Mouse (Mus musculus) bone marrow, adult 2 months (tissue): ENCODE data around the gene Nav2. TPM values are rescaled to one million over a fixed set of nuclear protein-coding genes. Genes with fewer than 3 reads are reported as not detected.

Source experiments
- H3K27ac ChIP-seq: fragments of 200-500 bp; 2 replicates; pipeline ENCODE4 v1.5.1; 2012; ENCODE audit warnings: low read depth, mild to moderate bottlenecking, control low read depth, inconsistent platforms, low read length; ENCODE audit not compliant: control insufficient read depth, poor library complexity, insufficient read depth
- H3K4me1 ChIP-seq: fragments of 200-500 bp; 2 replicates; pipeline ENCODE4 v1.6.1; 2011; ENCODE audit warnings: low read length; ENCODE audit not compliant: control insufficient read depth, insufficient read depth
- H3K4me3 ChIP-seq: fragments of 200-500 bp; replicated peaks from 2 replicates; pipeline ENCODE3; 2011; ENCODE audit warnings: mild to moderate bottlenecking, low read depth, low read length, control low read depth; ENCODE audit not compliant: control insufficient read depth
- CTCF ChIP-seq: fragments of 200-500 bp; IDR thresholded peaks from 2 replicates; pipeline ENCODE4 v1.5.1; 2011; ENCODE audit warnings: low read length, control low read depth; ENCODE audit not compliant: control insufficient read depth, insufficient read depth
- POLR2A ChIP-seq: fragments of 200-500 bp; IDR thresholded peaks from 2 replicates; pipeline ENCODE4 v1.6.1; 2011; ENCODE audit warnings: low read depth, mild to moderate bottlenecking, control low read depth, low read length, borderline replicate concordance; ENCODE audit not compliant: control insufficient read depth
- WGBS: fragments of 180-500 bp; shearing (Covaris S2); methylation state at CpG from one replicate; pipeline ENCODE4 v1.1.7; 2018; 5-methylcytosine and 5-hydroxymethylcytosine counted together
- polyA plus RNA-seq: library from polyadenylated mRNA; stranded (reverse); fragments of >200 nt; gene quantifications from 2 replicates; pipeline ENCODE4 v1.2.4, GENCODE M21; 2011; ENCODE audit warnings: low replicate concordance; ENCODE audit not compliant: missing spikeins, insufficient read depth, insufficient read length

Gene Nav2
- polyA plus RNA-seq, 1 experiment = 8.5 TPM

- WGBS = 57% methylated on average over 15 of the region's 15 CpGs
- no peak overlapping the region for H3K27ac ChIP-seq
- TF ChIP-seq POLR2A = no peak
- no peak for TF ChIP-seq CTCF
- H3K4me1 ChIP-seq = no peaks in the 10 kb centered on the region
- H3K4me3 ChIP-seq = no peak overlapping the region
These were observed 179.8 kb downstream of the Nav2 start for GRCm38 (mm10) chr7:49088198-49088912.

DNA sequence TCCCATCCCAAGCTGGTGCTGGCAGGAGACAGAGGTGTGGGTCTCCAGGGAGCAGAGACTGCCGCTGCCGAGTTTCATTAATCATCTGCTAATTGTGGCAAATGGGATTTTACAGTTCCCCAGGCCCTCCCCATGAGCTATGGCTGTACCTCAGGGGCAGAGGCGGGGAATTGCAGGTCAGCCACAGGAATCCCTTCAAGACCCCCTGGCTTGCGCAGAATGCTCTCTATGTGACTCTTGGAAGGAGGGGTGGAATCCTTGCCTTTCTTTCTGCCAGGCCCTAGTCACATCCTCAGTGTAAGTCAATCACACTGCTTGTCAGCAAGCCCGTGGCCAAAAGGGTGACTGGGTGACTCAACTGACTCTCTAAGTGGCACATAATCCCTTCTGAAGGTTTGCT lies 182.9 kb downstream of the Nav2 start:
- 46% methylated on average over 5 of the region's 5 CpGs for WGBS
- TF ChIP-seq POLR2A (no peak), CTCF (no peak)
- Histone ChIP-seq H3K4me1 (no peaks in the 10 kb centered on the region), H3K27ac (no peak overlapping the region), H3K4me3 (no peak overlapping the region)

GRCm38 (mm10) chr7:49091921-49092320 lies 183.4 kb downstream of the Nav2 start:
- H3K4me1 ChIP-seq = no peaks in the 10 kb centered on the region
- no peak overlapping the region for H3K27ac ChIP-seq
- no peak overlapping the region for H3K4me3 ChIP-seq
- WGBS = 55% methylated on average over 5 of the region's 5 CpGs
- TF ChIP-seq POLR2A = no peak

DNA sequence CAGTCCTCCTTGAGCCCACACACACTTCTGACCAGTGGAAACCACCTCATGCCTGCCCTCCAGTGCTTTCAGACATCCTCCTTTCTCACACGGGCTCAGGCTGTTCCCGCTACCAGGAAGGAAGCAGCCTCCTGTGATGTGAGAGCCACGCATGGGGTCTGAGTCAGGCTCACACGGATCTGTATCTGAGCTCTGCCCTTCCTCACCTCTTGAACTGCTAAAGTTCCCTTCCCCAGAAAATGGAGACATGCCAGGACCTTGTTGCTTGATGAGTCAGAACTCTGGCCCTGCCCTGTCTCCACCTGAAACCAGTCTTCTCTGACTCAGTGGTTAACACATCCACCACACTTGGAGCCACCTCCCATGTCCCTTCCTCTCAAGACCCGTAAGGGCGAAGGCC lies 185.1 kb downstream of the Nav2 start:
- WGBS = 44% methylated on average over 6 of the region's 6 CpGs
- TF ChIP-seq CTCF (no peak), POLR2A (no peak)
- Histone ChIP-seq H3K27ac (no peak overlapping the region), H3K4me1 (no peaks in the 10 kb centered on the region), H3K4me3 (no peak overlapping the region)

DNA sequence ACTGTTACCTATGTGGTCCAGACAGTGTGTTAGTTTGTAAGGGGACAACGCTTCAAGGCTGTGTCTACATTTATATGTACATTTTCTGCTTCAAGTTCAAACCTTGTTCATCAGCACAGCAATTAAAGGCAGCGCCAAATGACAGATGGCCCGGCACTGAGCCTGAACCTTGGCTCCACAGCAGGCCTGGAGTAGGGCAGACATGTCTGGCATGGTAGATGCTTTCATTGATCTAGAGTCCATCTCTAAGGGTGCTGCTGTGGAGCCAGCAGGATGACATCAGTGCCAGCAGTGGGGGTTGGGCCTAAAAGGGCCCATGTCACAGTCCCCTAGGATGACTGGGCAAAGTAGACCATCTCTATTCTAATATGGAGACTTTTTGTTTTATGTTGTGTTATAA lies 186.0 kb downstream of the Nav2 start:
- TF ChIP-seq POLR2A (no peak), CTCF (no peak)
- Histone ChIP-seq H3K4me1 (no peaks in the 10 kb centered on the region), H3K4me3 (no peak overlapping the region), H3K27ac (no peak overlapping the region)
- 93% methylated on average over 3 of the region's 3 CpGs for WGBS

GRCm38 (mm10) chr7:49101291-49101690 lies 192.8 kb downstream of the Nav2 start:
- no peak for TF ChIP-seq POLR2A
- TF ChIP-seq CTCF = no peak
- Histone ChIP-seq H3K4me1 (no peaks in the 10 kb centered on the region), H3K27ac (no peak overlapping the region), H3K4me3 (no peak overlapping the region)
- 63% methylated on average over 1 of the region's 1 CpGs for WGBS

DNA sequence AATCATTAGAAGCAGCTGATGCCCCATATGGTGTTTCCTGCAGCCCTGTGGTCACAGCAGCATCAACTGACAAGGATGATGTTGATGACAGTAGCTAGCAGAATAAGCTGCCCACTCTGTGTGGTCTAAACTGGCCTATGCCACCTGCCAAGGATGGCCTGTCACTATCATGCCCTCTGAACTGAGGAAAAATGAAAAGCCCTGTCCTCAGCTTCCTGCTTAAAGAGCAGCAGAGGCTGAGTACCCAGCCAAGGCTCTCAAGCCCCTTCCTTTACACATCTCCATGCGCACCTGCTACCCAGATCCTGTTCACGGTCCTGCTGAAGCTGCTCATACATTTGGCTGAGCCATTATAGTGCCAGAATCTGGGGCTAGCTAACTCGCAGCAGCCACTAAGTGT lies 193.7 kb downstream of the Nav2 start:
- WGBS = 78% methylated on average over 3 of the region's 3 CpGs
- Histone ChIP-seq H3K4me1 (no peaks in the 10 kb centered on the region), H3K27ac (no peak overlapping the region), H3K4me3 (no peak overlapping the region)
- TF ChIP-seq CTCF (no peak), POLR2A (no peak)

- Histone ChIP-seq H3K4me1 (no peaks in the 10 kb centered on the region), H3K27ac (no peak overlapping the region), H3K4me3 (no peak overlapping the region)
- 79% methylated on average over 8 of the region's 8 CpGs for WGBS
- TF ChIP-seq POLR2A (no peak), CTCF (no peak)
These were observed 195.9 kb downstream of the Nav2 start for GRCm38 (mm10) chr7:49104376-49104775.

DNA sequence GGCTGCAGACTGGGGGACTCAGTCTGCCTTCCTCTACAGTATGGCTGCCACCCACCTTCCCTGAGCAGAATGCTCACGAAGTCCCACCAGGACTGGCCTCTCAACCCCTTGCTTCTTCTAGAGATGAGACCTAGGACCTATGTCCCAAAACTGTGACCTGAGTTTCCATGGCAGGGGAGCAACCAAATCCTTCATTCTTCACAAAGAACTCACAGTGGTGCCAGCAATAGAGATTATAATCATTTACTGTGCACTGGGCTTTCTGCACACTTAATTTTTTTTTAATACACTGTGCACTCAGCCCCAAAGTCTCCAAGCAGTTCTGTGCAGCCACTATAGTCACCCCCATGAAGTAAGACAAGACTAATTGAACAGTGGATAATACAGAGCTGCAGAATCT lies 196.3 kb downstream of the Nav2 start:
- WGBS = 93% methylated on average over 1 of the region's 1 CpGs
- no peaks in the 10 kb centered on the region for H3K4me1 ChIP-seq
- TF ChIP-seq CTCF (no peak), POLR2A (no peak)
- no peak overlapping the region for H3K4me3 ChIP-seq
- H3K27ac ChIP-seq = no peak overlapping the region
